Mouse (Mus musculus): ENCODE measurements around the gene Ceacam19. TPM values are rescaled to one million over a fixed set of nuclear protein-coding genes. Genes with fewer than 3 reads are reported as not detected.

Ceacam19 gene
- polyA plus RNA-seq, 1 experiment from 2014 or later: not detected

DNA sequence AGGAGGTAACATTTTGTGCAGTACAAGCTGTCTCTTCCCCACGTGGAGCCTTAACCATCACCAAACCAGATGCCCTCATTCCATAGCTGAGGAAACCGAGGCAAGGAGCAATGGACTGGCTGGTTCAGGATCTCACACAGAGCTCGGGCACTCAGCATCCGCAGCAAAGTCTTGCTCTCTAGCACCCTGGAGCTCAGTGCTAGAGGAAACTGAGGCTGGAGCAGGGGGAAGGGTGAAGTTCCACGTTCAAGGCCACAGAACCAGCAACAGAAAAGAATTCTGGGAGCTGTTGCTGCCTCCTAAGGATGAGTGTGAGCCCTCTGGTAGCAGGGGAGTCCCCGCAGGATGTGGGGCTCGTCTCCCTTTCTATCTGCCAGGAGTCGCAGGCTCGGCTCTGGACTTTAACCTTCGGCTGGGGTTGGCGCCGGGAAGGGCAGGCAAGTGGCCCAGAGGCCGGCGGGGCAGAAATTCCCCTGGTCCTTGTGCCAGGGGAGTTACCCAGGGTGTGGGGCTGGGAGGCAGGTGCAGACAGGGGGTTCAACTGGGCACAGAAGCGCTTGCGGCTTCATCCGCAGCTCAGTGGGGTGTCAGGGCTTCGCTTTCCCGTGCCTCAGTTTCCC lies 44.8 kb downstream of the Ceacam19 start:
- H3K27ac ChIP-seq (ENCODE audit: low read length): no peak overlapping the region
- no peak overlapping the region for H3K9ac ChIP-seq (replicated peaks; ENCODE audit: low read length)
- peak; percentile 43; the same call in 1 of the 2 replicates for ATAC-seq (ENCODE audit: low FRiP score, low TSS enrichment)
- peaks cover 12% of the 10 kb centered on the region for H3K4me1 ChIP-seq (ENCODE audit: insufficient read depth, low read length)
- no peak overlapping the region for H3K4me3 ChIP-seq (ENCODE audit: low read length)
- H3K27me3 ChIP-seq (ENCODE audit: insufficient read depth, low read length): peaks cover 9% of the 10 kb centered on the region
- H3K9me3 ChIP-seq (ENCODE audit: low read length): no peaks in the 10 kb centered on the region
- H3K36me3 ChIP-seq (ENCODE audit: insufficient read depth, low read length): no peaks in the 10 kb centered on the region
- H3K4me2 ChIP-seq (replicated peaks; ENCODE audit: low read depth, low read length): no peak overlapping the region
- 24% methylated on average over 19 of the region's 19 CpGs for WGBS

DNA sequence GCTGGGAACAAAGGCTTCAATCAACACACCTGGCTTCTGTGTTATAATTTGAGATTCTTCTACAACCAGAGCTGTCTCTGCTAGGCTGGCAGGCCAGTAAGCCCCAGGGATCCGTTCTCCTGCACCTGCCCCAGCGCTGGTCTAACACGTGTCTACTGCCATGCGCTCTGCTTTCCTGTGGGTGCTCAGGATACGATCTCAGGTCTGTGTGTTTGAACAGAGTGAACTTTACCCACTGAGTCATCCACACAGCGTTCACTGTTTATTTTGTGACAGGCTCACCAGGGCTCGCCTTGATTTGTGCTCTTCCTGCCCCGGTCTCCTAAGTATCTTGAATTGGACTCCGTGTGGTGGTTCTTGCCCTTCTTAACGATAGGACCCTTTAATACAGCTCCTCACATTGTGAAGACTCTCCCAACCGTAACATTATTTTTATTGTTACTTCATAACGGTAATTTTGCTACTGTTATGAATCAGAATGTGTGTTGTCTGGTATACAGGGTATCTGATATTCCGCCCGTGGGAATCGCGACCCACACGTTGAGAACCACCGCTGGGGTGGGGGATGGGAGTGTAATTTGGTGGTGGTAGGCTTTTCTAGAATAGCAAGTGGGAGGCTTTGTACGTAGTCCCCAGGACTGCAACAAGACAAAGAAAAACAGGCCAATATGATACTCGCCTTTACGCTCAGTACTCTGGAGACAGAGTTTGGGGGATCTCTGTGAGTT lies 45.9 kb downstream of the Ceacam19 start:
- Histone ChIP-seq H3K9ac (replicated peaks; ENCODE audit: low read length) (no peak overlapping the region), H3K36me3 (ENCODE audit: insufficient read depth, low read length) (no peaks in the 10 kb centered on the region), H3K9me3 (ENCODE audit: low read length) (no peaks in the 10 kb centered on the region), H3K4me3 (ENCODE audit: low read length) (no peak overlapping the region), H3K4me2 (replicated peaks; ENCODE audit: low read depth, low read length) (no peak overlapping the region), H3K4me1 (ENCODE audit: insufficient read depth, low read length) (peaks cover 4% of the 10 kb centered on the region), H3K27ac (ENCODE audit: low read length) (no peak overlapping the region), H3K27me3 (ENCODE audit: insufficient read depth, low read length) (peaks cover 8% of the 10 kb centered on the region)
- 76% methylated on average over 21 of the region's 21 CpGs for WGBS
- ATAC-seq (ENCODE audit: low FRiP score, low TSS enrichment): no peak

DNA sequence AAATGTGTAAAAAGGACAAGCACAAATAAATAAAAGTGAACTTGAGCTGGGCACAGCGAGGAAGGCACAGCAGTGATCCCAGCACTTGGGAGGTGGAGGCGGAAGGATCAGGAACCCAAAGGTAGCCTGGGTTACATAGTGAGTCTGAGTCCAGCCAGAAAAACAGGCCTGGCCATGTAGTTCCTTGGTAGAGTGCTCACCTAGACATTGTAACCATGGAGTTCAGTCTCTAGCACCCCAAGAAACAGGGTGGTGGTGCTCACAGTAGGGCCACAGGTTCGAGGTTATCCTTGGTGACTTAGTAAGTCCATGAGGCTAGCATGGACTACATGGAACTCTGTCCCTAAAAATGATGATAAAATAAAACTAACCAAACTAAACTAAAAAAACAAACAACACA lies 46.8 kb downstream of the Ceacam19 start:
- H3K27ac ChIP-seq (ENCODE audit: low read length): no peak overlapping the region
- no peak for ATAC-seq (ENCODE audit: low FRiP score, low TSS enrichment)
- WGBS: 81% methylated on average over 3 of the region's 3 CpGs

DNA sequence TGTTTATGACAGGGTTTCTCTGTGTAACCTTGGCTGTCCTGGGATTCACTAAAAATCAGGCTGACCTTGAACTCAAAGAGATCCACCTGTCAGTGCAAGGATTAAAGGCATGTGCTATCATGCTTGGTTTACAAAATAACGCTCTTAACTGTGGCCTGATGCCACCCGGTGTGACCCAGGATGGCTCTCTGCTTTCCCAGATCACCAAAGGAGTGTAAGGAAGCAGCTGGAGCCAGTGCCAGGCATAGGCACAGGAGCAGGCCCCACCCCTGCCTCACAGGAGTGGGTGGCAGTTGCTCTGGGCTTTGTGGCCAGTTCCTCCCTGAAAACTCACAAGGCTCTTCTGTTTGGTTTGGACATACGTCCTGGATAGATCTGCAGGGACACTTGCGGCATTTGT lies 47.4 kb downstream of the Ceacam19 start:
- Histone ChIP-seq H3K4me2 (replicated peaks; ENCODE audit: low read depth, low read length) (no peak overlapping the region), H3K9ac (replicated peaks; ENCODE audit: low read length) (no peak overlapping the region), H3K36me3 (ENCODE audit: insufficient read depth, low read length) (no peaks in the 10 kb centered on the region), H3K4me1 (ENCODE audit: insufficient read depth, low read length) (peaks cover 4% of the 10 kb centered on the region), H3K27ac (ENCODE audit: low read length) (no peak overlapping the region), H3K9me3 (ENCODE audit: low read length) (no peaks in the 10 kb centered on the region), H3K27me3 (ENCODE audit: insufficient read depth, low read length) (peaks cover 8% of the 10 kb centered on the region), H3K4me3 (ENCODE audit: low read length) (no peak overlapping the region)
- no peak for ATAC-seq (ENCODE audit: low FRiP score, low TSS enrichment)
- WGBS: 79% methylated on average over 4 of the region's 4 CpGs

More for the DNA sequence above, 46.8 kb downstream of the Ceacam19 start:
- no peak overlapping the region for H3K4me2 ChIP-seq (replicated peaks; ENCODE audit: low read depth, low read length)
- peaks cover 4% of the 10 kb centered on the region for H3K4me1 ChIP-seq (ENCODE audit: insufficient read depth, low read length)
- no peaks in the 10 kb centered on the region for H3K36me3 ChIP-seq (ENCODE audit: insufficient read depth, low read length)
- H3K4me3 ChIP-seq (ENCODE audit: low read length): no peak overlapping the region
- no peaks in the 10 kb centered on the region for H3K9me3 ChIP-seq (ENCODE audit: low read length)
- H3K9ac ChIP-seq (replicated peaks; ENCODE audit: low read length): no peak overlapping the region
- peaks cover 8% of the 10 kb centered on the region for H3K27me3 ChIP-seq (ENCODE audit: insufficient read depth, low read length)

DNA sequence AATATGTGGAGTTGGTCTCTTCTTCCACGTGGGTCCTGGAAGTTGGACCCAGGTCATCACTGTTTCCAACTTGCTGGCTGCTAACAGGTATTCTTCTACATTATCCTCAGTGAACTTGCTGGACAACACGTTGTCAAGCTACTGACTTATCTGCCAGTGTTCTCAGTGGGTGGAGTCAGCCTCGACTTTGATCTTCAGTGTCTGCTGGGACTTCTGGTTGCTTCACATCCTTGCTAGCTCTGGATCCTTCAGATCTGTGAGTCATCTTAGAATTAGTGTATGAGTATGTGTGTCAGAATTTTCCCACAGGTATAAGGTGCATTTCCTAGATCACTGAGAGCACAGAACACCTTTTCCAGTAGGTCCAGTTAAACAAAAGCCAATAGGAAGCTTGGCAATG lies 50.9 kb downstream of the Ceacam19 start:
- Histone ChIP-seq H3K27me3 (ENCODE audit: insufficient read depth, low read length) (no peaks in the 10 kb centered on the region), H3K9ac (replicated peaks; ENCODE audit: low read length) (no peak overlapping the region), H3K36me3 (ENCODE audit: insufficient read depth, low read length) (no peaks in the 10 kb centered on the region), H3K4me1 (ENCODE audit: insufficient read depth, low read length) (no peaks in the 10 kb centered on the region), H3K9me3 (ENCODE audit: low read length) (no peaks in the 10 kb centered on the region), H3K27ac (ENCODE audit: low read length) (no peak overlapping the region), H3K4me2 (replicated peaks; ENCODE audit: low read depth, low read length) (no peak overlapping the region), H3K4me3 (ENCODE audit: low read length) (no peak overlapping the region)
- no peak for ATAC-seq (ENCODE audit: low FRiP score, low TSS enrichment)
- 71% methylated on average over 3 of the region's 3 CpGs for WGBS

DNA sequence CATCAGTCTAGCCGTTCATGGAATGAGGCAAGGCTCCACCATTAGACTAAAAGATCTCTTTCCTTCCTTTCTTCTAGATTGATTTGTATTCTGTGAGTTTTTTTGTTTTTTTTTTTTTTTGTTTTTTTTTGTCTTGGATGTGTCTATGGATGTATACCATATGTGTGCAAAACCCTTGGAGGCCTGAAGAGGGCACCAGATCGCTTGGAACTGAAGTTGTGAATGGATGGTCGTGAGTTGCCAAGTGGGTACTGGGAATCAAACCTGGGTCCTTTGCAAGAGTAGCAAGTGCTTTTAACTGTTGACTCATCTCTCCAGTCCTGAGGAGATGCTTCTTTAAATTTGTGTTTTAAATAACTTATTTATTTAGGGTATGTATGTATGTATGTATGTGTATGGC lies 53.7 kb downstream of the Ceacam19 start:
- H3K4me1 ChIP-seq (ENCODE audit: insufficient read depth, low read length): 0 out of 2 replicates have a peak, but pooled peaks cover 6% of the 10 kb centered on the region
- no peak overlapping the region for H3K4me2 ChIP-seq (replicated peaks; ENCODE audit: low read depth, low read length)
- no peaks in the 10 kb centered on the region for H3K36me3 ChIP-seq (ENCODE audit: insufficient read depth, low read length)
- WGBS: 65% methylated on average over 3 of the region's 3 CpGs
- no peaks in the 10 kb centered on the region for H3K9me3 ChIP-seq (ENCODE audit: low read length)
- ATAC-seq (ENCODE audit: low FRiP score, low TSS enrichment): no peak
- H3K27me3 ChIP-seq (ENCODE audit: insufficient read depth, low read length): no peaks in the 10 kb centered on the region
- no peak overlapping the region for H3K4me3 ChIP-seq (ENCODE audit: low read length)
- no peak overlapping the region for H3K9ac ChIP-seq (replicated peaks; ENCODE audit: low read length)
- H3K27ac ChIP-seq (ENCODE audit: low read length): no peak overlapping the region

DNA sequence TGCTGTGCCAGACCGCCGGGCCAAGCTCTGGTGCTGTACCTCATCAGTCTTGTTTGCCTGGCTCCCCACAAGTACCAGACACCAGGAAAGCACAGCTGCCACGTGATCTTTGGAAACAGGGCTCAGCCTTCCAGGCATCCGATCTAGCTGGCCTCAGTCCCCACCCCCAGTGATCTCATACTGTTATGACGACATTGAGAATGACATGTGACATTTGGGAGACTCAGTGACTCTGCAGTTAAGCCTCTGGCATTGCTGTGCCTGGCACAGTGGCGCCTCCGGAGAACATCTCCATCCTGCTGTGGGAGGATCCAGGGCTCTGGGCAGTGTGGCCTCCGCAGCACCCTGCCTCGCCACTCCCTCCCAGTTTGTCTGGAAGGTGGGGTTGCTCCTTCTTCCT lies 55.9 kb downstream of the Ceacam19 start:
- no peak overlapping the region for H3K4me3 ChIP-seq (ENCODE audit: low read length)
- WGBS: 50% methylated on average over 9 of the region's 9 CpGs
- no peak overlapping the region for H3K9ac ChIP-seq (replicated peaks; ENCODE audit: low read length)
- ATAC-seq (ENCODE audit: low FRiP score, low TSS enrichment): peak; percentile 25; the same call in 1 of the 2 replicates
- H3K27me3 ChIP-seq (ENCODE audit: insufficient read depth, low read length): no peaks in the 10 kb centered on the region
- no peak overlapping the region for H3K27ac ChIP-seq (ENCODE audit: low read length)
- H3K9me3 ChIP-seq (ENCODE audit: low read length): no peaks in the 10 kb centered on the region
- H3K36me3 ChIP-seq (ENCODE audit: insufficient read depth, low read length): no peaks in the 10 kb centered on the region
- peaks cover 8% of the 10 kb centered on the region; the same call in 1 of the 2 replicates for H3K4me1 ChIP-seq (ENCODE audit: insufficient read depth, low read length)
- H3K4me2 ChIP-seq (replicated peaks; ENCODE audit: low read depth, low read length): no peak overlapping the region

DNA sequence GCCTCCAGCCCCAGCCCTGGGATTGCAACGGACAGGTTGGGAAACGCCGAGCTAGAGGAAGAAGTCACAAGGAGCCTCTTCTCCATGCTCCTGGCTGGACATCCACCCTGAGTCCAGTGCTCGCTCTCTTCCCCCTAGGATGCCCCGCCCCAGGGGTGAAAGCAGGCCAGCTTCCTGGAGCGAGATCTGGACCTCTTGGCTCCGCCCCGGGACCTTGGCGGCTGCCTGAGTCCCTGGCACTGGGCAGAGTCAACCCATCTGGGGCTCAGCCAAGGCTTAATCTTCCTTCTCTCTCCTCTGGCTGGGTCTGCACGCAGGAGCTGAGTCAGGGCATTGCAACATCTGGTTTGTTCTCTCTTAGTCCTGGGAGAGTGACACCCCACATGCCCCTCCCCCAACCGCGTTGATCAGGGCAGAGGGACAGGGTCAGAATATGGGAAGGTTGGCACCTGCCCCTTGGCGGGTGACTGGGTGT lies 57.0 kb downstream of the Ceacam19 start:
- Histone ChIP-seq H3K27me3 (ENCODE audit: insufficient read depth, low read length) (no peaks in the 10 kb centered on the region), H3K4me3 (ENCODE audit: low read length) (no peak overlapping the region), H3K27ac (ENCODE audit: low read length) (no peak overlapping the region), H3K4me2 (replicated peaks; ENCODE audit: low read depth, low read length) (0 out of 2 replicates have a peak overlapping the region, but pooled peaks have one; percentile 1), H3K36me3 (ENCODE audit: insufficient read depth, low read length) (no peaks in the 10 kb centered on the region), H3K9me3 (ENCODE audit: low read length) (no peaks in the 10 kb centered on the region), H3K4me1 (ENCODE audit: insufficient read depth, low read length) (peaks cover 10% of the 10 kb centered on the region; the same call in 1 of the 2 replicates), H3K9ac (replicated peaks; ENCODE audit: low read length) (no peak overlapping the region)
- peak; percentile 57; the same call in 1 of the 2 replicates for ATAC-seq (ENCODE audit: low FRiP score, low TSS enrichment)
- WGBS: 29% methylated on average over 13 of the region's 13 CpGs

DNA sequence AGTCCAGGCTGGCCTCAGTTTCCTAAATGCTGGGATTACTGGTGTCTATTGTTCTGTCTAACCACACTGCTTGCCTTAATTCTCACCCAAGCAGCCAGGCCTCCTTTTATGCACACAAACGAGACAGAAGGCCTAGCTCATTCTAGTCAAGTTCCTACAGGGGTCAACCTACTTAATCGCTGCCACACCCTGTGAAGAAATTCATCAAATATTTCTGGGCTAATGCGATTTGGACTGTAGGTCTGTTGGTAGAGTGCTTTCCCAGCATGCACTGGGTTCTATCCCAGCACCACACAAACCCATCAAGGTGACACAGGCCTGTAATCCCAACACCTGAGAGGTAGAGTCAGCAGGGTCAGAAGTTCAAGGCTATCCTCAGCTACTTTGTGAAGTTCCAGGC lies 58.1 kb downstream of the Ceacam19 start:
- Histone ChIP-seq H3K27me3 (ENCODE audit: insufficient read depth, low read length) (no peaks in the 10 kb centered on the region), H3K27ac (ENCODE audit: low read length) (no peak overlapping the region), H3K4me2 (replicated peaks; ENCODE audit: low read depth, low read length) (no peak overlapping the region), H3K9me3 (ENCODE audit: low read length) (no peaks in the 10 kb centered on the region), H3K4me1 (ENCODE audit: insufficient read depth, low read length) (peaks cover 14% of the 10 kb centered on the region; the same call in 1 of the 2 replicates), H3K9ac (replicated peaks; ENCODE audit: low read length) (no peak overlapping the region), H3K36me3 (ENCODE audit: insufficient read depth, low read length) (no peaks in the 10 kb centered on the region), H3K4me3 (ENCODE audit: low read length) (no peak overlapping the region)
- no peak for ATAC-seq (ENCODE audit: low FRiP score, low TSS enrichment)
- WGBS: 85% methylated on average over 3 of the region's 3 CpGs

DNA sequence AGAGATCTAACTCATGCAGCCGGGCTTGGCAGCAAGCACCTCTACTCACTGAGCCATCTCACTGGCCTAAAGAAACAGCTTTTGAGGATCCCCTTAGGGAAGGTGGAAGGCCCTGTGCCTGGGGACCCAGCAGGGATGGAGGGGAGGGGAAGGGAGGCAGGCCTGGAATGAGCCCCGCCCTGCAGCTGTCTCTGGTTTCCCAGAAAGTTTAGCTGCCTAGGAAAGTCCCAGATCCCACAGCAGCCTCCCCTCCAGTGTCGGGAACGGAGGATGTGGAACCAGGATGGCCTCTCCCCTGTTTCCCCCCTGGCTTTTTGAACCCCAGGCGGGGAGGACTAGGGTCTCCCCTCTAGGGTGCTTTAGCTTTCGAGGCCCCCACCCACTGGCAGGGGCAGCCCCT lies 61.0 kb downstream of the Ceacam19 start:
- Histone ChIP-seq H3K36me3 (ENCODE audit: insufficient read depth, low read length) (no peaks in the 10 kb centered on the region), H3K9ac (replicated peaks; ENCODE audit: low read length) (0 out of 2 replicates have a peak overlapping the region, but pooled peaks have one; percentile 22), H3K9me3 (ENCODE audit: low read length) (no peaks in the 10 kb centered on the region), H3K27ac (ENCODE audit: low read length) (no peak overlapping the region), H3K27me3 (ENCODE audit: insufficient read depth, low read length) (peaks cover 5% of the 10 kb centered on the region), H3K4me3 (ENCODE audit: low read length) (no peak overlapping the region), H3K4me2 (replicated peaks; ENCODE audit: low read depth, low read length) (no peak overlapping the region), H3K4me1 (ENCODE audit: insufficient read depth, low read length) (peaks cover 39% of the 10 kb centered on the region)
- WGBS: 33% methylated on average over 5 of the region's 6 CpGs
- no peak for ATAC-seq (ENCODE audit: low FRiP score, low TSS enrichment)

Data from kidney, embryonic 16.5 days (tissue).